Mouse (Mus musculus) brain, adult 10 weeks (tissue): ENCODE measurements around the gene Ahcyl2. TPM values are rescaled to one million over a fixed set of nuclear protein-coding genes. Genes with fewer than 3 reads are reported as not detected.

Experiments
- polyA plus RNA-seq: library from polyadenylated mRNA; stranded (reverse); fragments of 350-450 nt; fragmentation: Illumina TruSeq; extraction: RNeasy Lipid Tissue Mini Kit (QIAGEN cat#74804); gene quantifications from one replicate; pipeline ENCODE4 v1.2.3, GENCODE M21; 2015; ENCODE audit warnings: low read depth, low replicate concordance

The Ahcyl2 gene
- 91.1 TPM for polyA plus RNA-seq

DNA sequence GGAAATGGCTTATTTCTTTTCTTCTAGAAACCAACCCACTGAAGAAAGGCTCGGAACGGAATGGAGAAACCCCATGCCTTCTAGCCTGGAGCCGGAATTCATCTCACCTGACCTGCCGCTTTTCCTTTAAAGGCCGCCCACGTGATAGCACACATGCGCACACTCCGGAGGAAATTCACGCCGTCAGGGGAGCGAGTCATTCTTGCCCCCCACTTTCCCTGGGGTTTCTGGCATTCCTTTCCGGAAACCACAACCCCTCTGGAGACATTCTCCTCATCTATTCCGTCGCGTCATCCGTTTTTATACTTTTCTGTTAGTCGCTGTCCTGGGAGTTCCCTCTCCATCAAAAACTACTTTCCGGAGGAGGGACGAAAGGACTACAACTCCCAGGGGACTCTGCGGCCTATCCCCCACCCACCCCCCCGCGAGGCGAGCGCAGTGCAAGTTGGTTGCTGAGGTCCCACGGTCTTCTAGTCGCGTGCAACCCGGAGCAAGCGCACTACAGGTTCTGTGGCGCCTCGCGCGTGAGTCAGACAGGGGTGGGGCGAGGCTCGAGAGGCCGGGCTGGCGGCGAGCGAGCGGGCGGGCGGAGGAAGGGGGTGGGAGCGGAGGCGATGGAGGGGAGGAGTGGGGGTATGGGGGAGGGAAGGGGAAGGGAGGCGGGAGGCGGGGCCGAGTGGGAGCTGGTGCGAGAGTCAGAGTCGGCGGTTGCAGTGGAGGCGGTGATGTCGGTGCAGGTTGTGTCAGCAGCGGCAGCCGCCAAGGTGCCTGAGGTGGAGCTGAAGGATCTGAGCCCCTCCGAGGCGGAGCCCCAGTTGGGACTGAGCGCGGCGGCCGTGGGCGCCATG is at the start of gene Ahcyl2:
Gene Ahcyl2, plus strand, starts transcription at position 199 of the 848 bp plus-strand sequence.

GRCm38 (mm10) chr6:29735336-29735688 is 32.5 kb upstream of the Ahcyl2 start, which contains the start of gene Smo:
TSS of gene Smo (plus strand) at chr6:29735503.

GRCm38 (mm10) chr6:29916530-29917382 is 148.9 kb downstream of the Ahcyl2 start, which contains the start of gene Strip2:
TSS of gene Strip2 (plus strand) at chr6:29917012.

Other genes starting within 250 kb of the Ahcyl2 start
- 3.2 TPM for gene Irf5, start 241.4 kb upstream of the Ahcyl2 start, polyA plus RNA-seq
- gene Tnpo3, start 158.1 kb upstream of the Ahcyl2 start, polyA plus RNA-seq: 52.1 TPM
- gene Tspan33, start 73.8 kb upstream of the Ahcyl2 start, polyA plus RNA-seq: 24.5 TPM
- gene Smo, start 32.5 kb upstream of the Ahcyl2 start, polyA plus RNA-seq: 9.9 TPM
- 24.4 TPM for gene Strip2, start 149.0 kb downstream of the Ahcyl2 start, polyA plus RNA-seq